In genomic region chr7:111896255-111896654, GRCm38 (mm10) we compare ENCODE assay signal across 7 mouse cellular contexts.
A peak's percentile ranks its signal among the peaks of the same experiment; 100 is the strongest.
DNase-seq lines count a peak whose midpoint lies in the region; ATAC-seq lines count a peak whose summit lies in the region.

No protein-coding gene starts in this region.

- intact Hi-C loops in heart, postnatal 14 days (cut with DNase I): no loop called here
- intact Hi-C loops in left cerebral cortex, postnatal 36 days (cut with DNase I): no loop called here

- WGBS in embryonic facial prominence, embryonic 15.5 days: 48% methylated on average over 5 of the region's 5 CpGs

- ATAC-seq in embryonic facial prominence, embryonic 15.5 days (ENCODE audit: insufficient number of reproducible peaks, low FRiP score, low TSS enrichment, low read depth): peak; percentile 47; the same call in 1 of the 2 replicates
- ATAC-seq in erythroid progenitor cell, adult 5-6 weeks (replicated peaks; ENCODE audit: low FRiP score, poor library complexity, severe bottlenecking): no peak

- no peak overlapping the region for H3K4me2 ChIP-seq in embryonic facial prominence, embryonic 15.5 days (replicated peaks)

- H3K9ac ChIP-seq in embryonic facial prominence, embryonic 15.5 days: no peak overlapping the region

- H3K27ac ChIP-seq in embryonic facial prominence, embryonic 15.5 days (replicated peaks): no peak overlapping the region

- no peaks in the 10 kb centered on the region for H3K27me3 ChIP-seq in embryonic facial prominence, embryonic 15.5 days

- DNase-seq in urinary bladder, postnatal 25 days (ENCODE audit: low spot score): peak; percentile 19
- no peak for DNase-seq in urinary bladder, postnatal 10 days (ENCODE audit: low spot score)
- DNase-seq in heart, postnatal 14 days: peak; percentile 45 to 62
- DNase-seq in left cerebral cortex, postnatal 36 days (ENCODE audit: low spot score in 2 of 2): peak; percentile 68 to 72
- peak; percentile 76 for DNase-seq in right cerebral cortex, postnatal 14 days

- H3K4me1 ChIP-seq in embryonic facial prominence, embryonic 15.5 days: peaks cover 6% of the 10 kb centered on the region; the same call in 1 of the 2 replicates

- H3K9me3 ChIP-seq in embryonic facial prominence, embryonic 15.5 days (replicated peaks): no peaks in the 10 kb centered on the region

- no peaks in the 10 kb centered on the region for H3K36me3 ChIP-seq in embryonic facial prominence, embryonic 15.5 days

- no peak overlapping the region for H3K4me3 ChIP-seq in embryonic facial prominence, embryonic 15.5 days (replicated peaks)
